In the genomic region with DNA sequence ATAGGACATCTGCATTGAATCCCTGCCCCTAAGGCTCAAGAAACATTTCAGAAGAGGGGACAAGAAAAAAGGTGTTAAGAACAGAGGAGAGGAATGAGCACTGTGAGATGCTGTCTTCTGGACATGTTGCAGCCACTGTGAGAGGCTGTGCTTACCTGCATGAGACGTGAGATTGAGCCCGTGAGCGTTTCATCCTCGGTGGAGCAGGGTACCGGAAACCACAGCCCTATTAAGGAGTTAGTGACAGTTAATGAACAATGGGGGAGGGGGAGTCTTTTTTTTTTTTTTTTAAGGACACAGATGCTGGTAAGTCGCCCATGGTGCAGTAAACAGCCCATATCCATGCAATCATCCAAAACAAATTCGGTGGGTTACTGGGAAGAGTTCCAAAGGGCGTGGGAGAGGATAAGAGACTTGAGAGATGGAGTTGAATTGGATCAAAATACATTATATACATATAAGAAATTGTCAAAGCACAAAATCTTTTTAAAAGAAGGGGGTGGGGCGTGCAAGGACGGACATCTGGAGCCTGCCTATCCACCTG, we compare ENCODE assay signal across 8 mouse cellular contexts. TPM values are rescaled to one million over a fixed set of nuclear protein-coding genes. Genes with fewer than 3 reads are reported as not detected.
A peak's percentile ranks its signal among the peaks of the same experiment; 100 is the strongest.
DNase-seq lines count a peak whose midpoint lies in the region; ATAC-seq and TF ChIP-seq lines count a peak whose summit lies in the region.

No protein-coding gene starts in this region.

- H3K27me3 ChIP-seq in liver, postnatal 0 days (ENCODE audit: insufficient read depth, low read length), result no peaks in the 10 kb centered on the region
- no peaks in the 10 kb centered on the region for H3K27me3 ChIP-seq in stomach, postnatal 0 days (ENCODE audit: control insufficient read depth, insufficient read depth, low read length)

- ATAC-seq in liver, postnatal 0 days, result no peak
- no peak for ATAC-seq in stomach, postnatal 0 days (ENCODE audit: low FRiP score, low TSS enrichment)

- 24% methylated on average over 10 of the region's 10 CpGs for WGBS in liver, postnatal 0 days (ENCODE audit: insufficient replicate concordance)
- 11% methylated on average over 10 of the region's 10 CpGs for WGBS in stomach, postnatal 0 days

- TF ChIP-seq EP300 in liver, postnatal 0 days (IDR thresholded peaks at IDR 0.05; ENCODE audit: low read depth), result no peak
- no peak for TF ChIP-seq EP300 in stomach, postnatal 0 days (optimal IDR thresholded peaks at IDR 0.05)

- TF ChIP-seq CTCF in liver, postnatal 0 days (IDR thresholded peaks at IDR 0.05; ENCODE audit: low read depth), result no peak
- no peak for TF ChIP-seq CTCF in stomach, postnatal 0 days (IDR thresholded peaks at IDR 0.05; ENCODE audit: low read depth)

- H3K36me3 ChIP-seq in liver, postnatal 0 days (replicated peaks; ENCODE audit: insufficient read depth, low read length), result no peaks in the 10 kb centered on the region
- H3K36me3 ChIP-seq in stomach, postnatal 0 days (ENCODE audit: control insufficient read depth, insufficient read depth, low read length), result no peaks in the 10 kb centered on the region

- DNase-seq in embryo, embryonic 10.5 days (ENCODE audit: low spot score), result peak; percentile 51
- no peak for DNase-seq in embryo, embryonic 9.5 days (ENCODE audit: extremely low spot score)
- DNase-seq in right cerebral cortex, postnatal 10 days (ENCODE audit: low spot score in 2 of 2), result peak; percentile 53 to 56
- DNase-seq in right cerebral cortex, postnatal 25 days, result no peak
- DNase-seq in liver, postnatal 0 days, result no peak
- no peak for DNase-seq in stomach, postnatal 0 days (ENCODE audit: low spot score)
- DNase-seq in layer of hippocampus, postnatal 25 days (ENCODE audit: extremely low spot score in 1 of 2, low spot score in 1 of 2), result no peak
- no peak for DNase-seq in spleen, postnatal 10 days (ENCODE audit: low spot score in 2 of 2)

- H3K4me3 ChIP-seq in liver, postnatal 0 days (ENCODE audit: low read depth, low read length), result no peak overlapping the region
- no peak overlapping the region for H3K4me3 ChIP-seq in stomach, postnatal 0 days (ENCODE audit: low read depth, low read length)

- no peak overlapping the region for H3K9ac ChIP-seq in liver, postnatal 0 days (replicated peaks)
- H3K9ac ChIP-seq in stomach, postnatal 0 days (ENCODE audit: low read length), result no peak overlapping the region

- peaks cover 5% of the 10 kb centered on the region; the same call in 1 of the 2 replicates for H3K9me3 ChIP-seq in liver, postnatal 0 days (ENCODE audit: low read length)
- H3K9me3 ChIP-seq in stomach, postnatal 0 days (ENCODE audit: control insufficient read depth, low read length), result peaks cover 3% of the 10 kb centered on the region; the same call in 1 of the 2 replicates

- H3K4me1 ChIP-seq in liver, postnatal 0 days (ENCODE audit: insufficient read depth), result no peaks in the 10 kb centered on the region
- no peaks in the 10 kb centered on the region for H3K4me1 ChIP-seq in stomach, postnatal 0 days (replicated peaks; ENCODE audit: control insufficient read depth, insufficient read depth)

- 0 out of 2 replicates have a peak overlapping the region, but pooled peaks have one; percentile 13 for H3K4me2 ChIP-seq in liver, postnatal 0 days (ENCODE audit: low read depth, low read length)
- H3K4me2 ChIP-seq in stomach, postnatal 0 days (replicated peaks; ENCODE audit: low read depth), result peak overlapping the region; percentile 32

- no peak overlapping the region for H3K27ac ChIP-seq in liver, postnatal 0 days (ENCODE audit: low read depth)
- H3K27ac ChIP-seq in stomach, postnatal 0 days (replicated peaks), result 0 out of 2 replicates have a peak overlapping the region, but pooled peaks have one; percentile 18

RNA-seq across cellular contexts. Expression of a gene that starts 32.4 kb away (rescaled TPM):
- 6.0 TPM in 2 replicates for polyA plus RNA-seq in liver, postnatal 0 days (2015; fragmentation: Nextera tagmentation; extraction: Ambion mirVana)
- 2.0 and 2.1 TPM in 2 replicates for polyA plus RNA-seq in stomach, postnatal 0 days (2015; fragmentation: Nextera tagmentation; extraction: Ambion mirVana)
- 1 to 10 TPM; 1.2 to 1.6 TPM for total RNA-seq in layer of hippocampus, postnatal 25 days (2021)

RNA-seq across cellular contexts. Expression of a gene that starts 43.6 kb away (rescaled TPM):
- 0.07 and 0.08 TPM in 2 replicates for polyA plus RNA-seq in liver, postnatal 0 days (2015; fragmentation: Nextera tagmentation; extraction: Ambion mirVana)
- polyA plus RNA-seq in stomach, postnatal 0 days (2015; fragmentation: Nextera tagmentation; extraction: Ambion mirVana), result 0.12 and 0.15 TPM in 2 replicates
- under 1 TPM; 0.10 to 0.19 TPM for total RNA-seq in layer of hippocampus, postnatal 25 days (2021)

Comparison
In these comparisons a context has a peak if more than half of its experiments do, and no peak if none do; other contexts are left out.
1. DNase-seq: peak in embryo, embryonic 10.5 days (single experiment) and right cerebral cortex, postnatal 10 days (2 of 2); none in embryo, embryonic 9.5 days (single experiment), right cerebral cortex, postnatal 25 days (single experiment), liver, postnatal 0 days (single experiment), stomach, postnatal 0 days (single experiment), layer of hippocampus, postnatal 25 days (0 of 2) and spleen, postnatal 10 days (0 of 2).